Mouse (Mus musculus) left cerebral cortex, adult 2 months (tissue): Measurements from ENCODE around the gene Serinc3. TPM values are rescaled to one million over a fixed set of nuclear protein-coding genes. Genes with fewer than 3 reads are reported as not detected.

Source experiments
- DNase-seq, 2 experiments: peaks; one replicate each; pipeline ENCODE4 v3.0.0; 2021 to 2022; ENCODE audit warnings: low spot score in 2 of 2, mixed read lengths in 1 of 2; ENCODE audit errors: extremely low spot score in 1 of 2
- H3K27ac ChIP-seq: fragments of 200-600 bp; 2 replicates; pipeline ENCODE4 v1.8.1; 2022
- H3K4me3 ChIP-seq: fragments of 200-600 bp; 2 replicates; pipeline ENCODE4 v1.8.1; 2022
- CTCF ChIP-seq: fragments of 200-600 bp; IDR thresholded peaks from 2 replicates; pipeline ENCODE4 v1.8.1; 2022; ENCODE audit warnings: antibody characterized with exemption, mild to moderate bottlenecking, moderate library complexity
- intact Hi-C: fragments of 180-260 bp; cut with DNase I; formaldehyde crosslinking; loops from one replicate; pipeline ENCODE4 v1.15.1; 2025
- total RNA-seq, 2 experiments: library from RNA; stranded (reverse); gene quantifications; 2 replicates each; pipeline ENCODE4 v1.2.3; 2021

Gene Serinc3
- total RNA-seq, 2 experiments from 2014 or later, result 213 to 234 TPM

DNA sequence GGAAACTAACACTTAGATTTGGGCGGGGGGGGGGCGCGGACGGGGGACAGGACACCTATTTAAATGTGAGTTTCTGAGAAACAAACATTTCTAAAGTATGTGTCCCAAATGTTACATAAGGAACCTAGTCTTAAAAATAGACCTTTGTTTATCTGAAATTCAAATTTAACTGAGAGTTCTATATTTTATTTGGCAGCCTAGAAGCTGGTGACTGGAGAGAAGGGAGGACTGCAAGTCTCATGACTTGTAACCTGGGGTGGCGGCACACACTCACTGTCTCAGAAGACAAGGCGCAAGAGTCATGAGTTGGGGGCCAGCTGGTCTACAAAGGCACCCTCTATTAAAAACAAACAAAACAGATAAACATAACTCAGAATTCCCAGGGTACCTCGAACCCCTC is 43.9 kb downstream of the Serinc3 start:
- DNase-seq, result no peak
- TF ChIP-seq CTCF, result no peak
- Histone ChIP-seq H3K27ac (peak overlapping the region; percentile 94), H3K4me3 (no peak overlapping the region)
- intact Hi-C loops, result no loop called here

DNA sequence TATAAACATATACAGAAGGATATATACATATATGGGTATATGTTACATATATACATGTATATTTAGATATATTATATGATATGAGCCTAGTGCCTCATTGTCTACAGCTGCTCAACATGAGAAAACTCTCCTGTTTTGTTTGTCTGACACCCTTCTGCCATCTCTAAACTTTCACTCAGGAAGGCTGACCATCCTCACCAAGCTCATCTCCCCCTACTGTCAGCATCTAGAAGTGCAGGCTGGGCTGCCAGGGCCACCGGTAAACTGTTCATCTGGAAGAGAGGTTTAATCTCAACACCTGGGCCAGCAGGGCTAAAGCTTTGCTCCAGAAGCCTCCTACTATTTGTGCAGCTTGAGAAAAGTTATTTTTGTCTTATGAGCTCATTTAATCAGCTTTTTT is 45.7 kb downstream of the Serinc3 start:
- intact Hi-C loops, result loop anchor here (1.0 kb wide), 2 partner anchors 67 to 120 kb away; no protein-coding TSS in a partner anchor
- peak; percentile 83 for TF ChIP-seq CTCF
- H3K4me3 ChIP-seq, result no peak overlapping the region
- peak in 1 of 2 experiments; percentile 75 for DNase-seq
- H3K27ac ChIP-seq, result no peak overlapping the region

DNA sequence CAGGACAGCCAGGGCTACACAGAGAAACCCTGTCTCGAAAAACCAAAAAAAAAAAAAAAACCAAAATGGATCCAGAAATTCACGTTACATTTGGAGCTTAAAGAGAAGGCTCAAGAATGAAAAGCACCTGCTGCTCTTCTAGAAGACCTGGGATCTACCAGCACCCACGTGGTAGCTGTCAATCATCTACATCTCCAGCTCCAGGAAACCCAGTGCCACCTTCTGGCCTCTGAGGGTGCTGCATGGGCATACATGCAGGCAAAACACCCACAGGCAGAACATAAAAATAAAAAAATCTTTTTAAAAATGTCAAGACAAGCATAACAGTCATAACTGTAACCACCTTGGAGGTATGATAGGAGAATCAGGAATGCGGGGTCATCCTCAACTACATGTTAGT is 47.3 kb downstream of the Serinc3 start:
- H3K27ac ChIP-seq, result no peak overlapping the region
- DNase-seq, result no peak
- H3K4me3 ChIP-seq, result no peak overlapping the region
- peak; percentile 60 for TF ChIP-seq CTCF
- intact Hi-C loops, result no loop called here

DNA sequence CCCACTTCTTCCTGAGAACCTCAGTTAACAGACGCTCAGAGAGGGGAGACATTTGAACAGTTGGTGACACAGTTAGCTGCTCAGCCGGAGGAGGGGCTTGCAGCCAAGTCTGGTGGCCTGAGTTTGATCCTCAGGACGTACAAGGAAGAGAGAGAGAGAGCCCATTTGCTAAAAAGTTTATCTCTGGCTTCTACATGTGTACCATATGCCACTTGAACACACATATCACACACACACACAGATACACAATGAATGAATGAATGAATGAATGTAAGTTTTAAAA is 48.1 kb downstream of the Serinc3 start:
- no peak overlapping the region for H3K4me3 ChIP-seq
- intact Hi-C loops, result no loop called here
- no peak for TF ChIP-seq CTCF
- DNase-seq, result no peak
- H3K27ac ChIP-seq, result peak overlapping the region; percentile 17; the same call in 1 of the 2 replicates

DNA sequence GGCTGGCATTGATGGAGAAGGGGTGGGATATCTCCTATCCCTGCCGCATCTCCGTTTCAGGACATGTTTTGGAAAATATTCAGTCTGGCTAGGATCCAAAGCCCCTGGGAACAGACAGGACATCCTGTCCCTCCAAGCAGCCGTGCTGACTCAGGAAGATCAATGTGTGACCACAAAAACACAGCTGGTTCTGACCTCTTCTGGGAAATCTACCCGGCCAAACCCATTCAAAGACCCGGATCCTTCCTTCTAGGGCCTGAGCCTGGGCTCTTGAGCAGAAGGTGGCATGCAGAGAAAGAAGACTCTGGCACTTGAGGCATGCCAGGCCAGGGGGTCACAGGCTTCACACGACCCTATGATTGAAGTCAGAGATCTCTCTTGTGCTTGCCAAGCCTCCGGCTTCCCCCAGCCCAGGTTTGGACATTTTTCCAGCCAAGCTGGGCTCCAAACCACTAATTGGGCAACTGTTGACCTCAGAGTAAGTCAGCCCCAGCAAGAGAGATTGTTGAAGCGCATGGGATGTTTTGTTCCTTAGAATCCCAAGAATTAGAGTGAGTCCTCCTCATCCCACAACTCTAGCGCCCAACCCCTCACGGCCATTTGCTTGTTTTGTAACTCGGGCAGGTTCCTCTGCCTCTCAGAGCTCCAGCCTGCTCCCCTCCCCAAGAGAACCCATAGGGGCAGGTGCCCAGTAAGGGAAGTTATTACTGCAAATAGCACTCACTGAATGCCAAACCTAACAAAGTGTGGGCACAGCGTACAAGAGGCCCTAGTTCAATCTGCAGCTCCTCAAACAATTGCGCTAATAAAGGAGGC is 48.7 kb downstream of the Serinc3 start:
- TF ChIP-seq CTCF, result no peak
- no peak for DNase-seq
- Histone ChIP-seq H3K4me3 (no peak overlapping the region), H3K27ac (peak overlapping the region; percentile 41; the same call in 1 of the 2 replicates)
- intact Hi-C loops, result no loop called here

DNA sequence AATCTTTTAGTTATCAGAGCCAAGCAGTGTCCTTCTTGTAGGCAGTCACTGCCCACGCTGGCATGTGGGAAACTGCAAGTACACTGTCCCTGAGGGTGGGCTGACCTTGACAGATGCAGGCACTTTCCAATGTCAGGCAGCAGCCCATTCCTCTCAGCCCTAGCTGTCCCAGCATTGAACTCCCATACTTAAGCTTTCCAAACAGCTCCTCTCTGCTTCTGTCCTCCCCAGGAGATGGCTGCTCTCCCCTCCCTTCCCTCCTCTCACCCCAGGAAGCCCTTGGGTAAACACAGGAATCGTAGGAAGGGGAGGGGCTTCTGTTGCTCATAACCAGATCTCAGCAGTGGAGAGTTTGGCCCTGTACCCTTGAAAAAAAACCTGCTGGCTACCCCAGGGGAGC is 49.8 kb downstream of the Serinc3 start:
- intact Hi-C loops, result no loop called here
- no peak overlapping the region; the same call in 1 of the 2 replicates for H3K27ac ChIP-seq
- H3K4me3 ChIP-seq, result no peak overlapping the region
- DNase-seq, result no peak
- no peak for TF ChIP-seq CTCF

DNA sequence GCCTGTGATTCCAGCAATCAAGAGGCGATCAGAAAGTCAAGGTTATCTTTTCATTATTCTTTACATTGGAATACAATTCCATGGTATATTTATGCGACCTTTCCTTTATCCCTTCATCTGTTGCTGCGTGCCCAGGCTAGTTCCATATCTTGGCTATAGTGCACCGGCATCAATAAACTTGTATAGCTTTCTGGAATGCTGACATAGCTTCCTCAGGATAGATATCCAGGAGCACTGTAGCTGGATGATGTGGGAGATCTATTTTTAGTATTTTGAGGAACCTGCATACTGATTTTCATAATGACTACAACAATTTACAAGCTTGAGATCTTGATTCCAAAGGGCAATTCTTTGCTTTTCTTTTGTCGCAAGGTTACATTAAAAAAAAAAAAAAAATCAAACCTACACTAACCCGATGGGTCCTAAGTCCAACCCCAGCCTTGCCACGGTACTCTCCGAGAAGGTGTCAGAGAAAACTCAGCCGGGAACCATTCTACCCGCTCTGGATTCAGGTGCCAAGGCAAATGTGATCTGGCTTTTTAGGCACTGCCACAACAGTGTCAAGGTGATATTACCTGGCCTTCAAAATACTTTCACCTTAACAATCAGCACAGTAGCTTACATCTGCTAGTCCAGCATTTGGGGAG is 51.2 kb downstream of the Serinc3 start:
- no peak for DNase-seq
- TF ChIP-seq CTCF, result no peak
- H3K4me3 ChIP-seq, result no peak overlapping the region
- intact Hi-C loops, result no loop called here
- no peak overlapping the region for H3K27ac ChIP-seq

DNA sequence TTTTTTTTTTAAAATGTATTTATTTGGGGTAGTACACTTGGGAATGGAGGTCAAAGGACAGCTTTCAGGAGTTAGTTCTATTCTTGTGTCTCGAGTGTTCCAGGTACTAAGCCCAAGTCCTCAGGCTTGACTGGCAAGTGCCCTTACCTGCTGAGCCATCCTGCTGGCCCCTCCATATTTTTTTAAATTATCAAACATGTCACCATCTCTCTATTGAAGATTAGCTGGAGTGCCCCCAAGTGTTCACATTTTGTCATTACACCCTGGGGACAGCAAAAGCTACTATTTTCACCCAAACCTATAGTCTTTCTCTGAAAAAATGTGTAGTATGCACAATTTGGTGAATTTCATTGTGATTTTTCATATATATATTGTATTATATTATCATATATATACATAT is 52.8 kb downstream of the Serinc3 start:
- TF ChIP-seq CTCF, result peak; percentile 53
- Histone ChIP-seq H3K4me3 (no peak overlapping the region), H3K27ac (no peak overlapping the region)
- intact Hi-C loops, result no loop called here
- no peak for DNase-seq

DNA sequence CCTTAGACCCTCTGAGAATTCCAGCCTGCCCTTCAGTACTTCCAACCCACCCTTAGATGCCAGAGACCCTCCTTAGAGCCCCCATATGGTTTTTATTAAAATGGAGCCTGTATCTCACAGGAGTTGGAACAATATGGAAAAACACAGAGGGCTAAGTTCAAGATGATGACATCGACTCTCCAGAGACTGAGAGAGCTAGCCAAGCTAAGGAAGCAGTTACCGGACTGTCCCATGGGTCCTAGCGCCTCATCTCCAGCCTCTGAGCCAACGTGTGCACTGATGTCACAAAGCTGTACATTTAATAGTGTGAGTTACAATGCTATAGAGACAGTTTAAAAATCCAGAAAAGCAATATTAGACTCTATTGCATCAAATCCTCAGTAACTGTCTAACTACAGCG is 53.9 kb downstream of the Serinc3 start:
- intact Hi-C loops, result no loop called here
- no peak for TF ChIP-seq CTCF
- no peak overlapping the region for H3K27ac ChIP-seq

DNA sequence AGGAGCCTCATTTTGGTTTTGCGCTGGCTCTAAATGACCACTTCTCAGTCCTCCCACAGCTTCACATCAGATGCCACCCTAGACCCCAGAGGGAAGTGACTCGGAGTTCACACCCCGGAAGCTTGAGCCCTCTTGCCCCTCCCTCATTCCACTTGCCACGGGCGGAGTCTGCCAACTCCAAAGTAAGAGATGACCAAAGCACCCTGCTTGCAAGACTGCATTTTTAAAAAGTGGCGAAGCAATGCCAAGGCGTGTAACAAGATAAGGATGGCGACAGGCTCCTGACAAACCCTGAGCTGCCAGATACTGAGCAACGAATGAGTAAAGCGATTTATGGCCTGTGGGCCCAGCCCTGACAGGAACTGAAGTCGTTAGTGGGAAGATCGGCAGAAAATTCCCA is 54.7 kb downstream of the Serinc3 start:
- H3K27ac ChIP-seq, result no peak overlapping the region
- intact Hi-C loops, result no loop called here
- H3K4me3 ChIP-seq, result no peak overlapping the region
- no peak for DNase-seq
- TF ChIP-seq CTCF, result no peak

More for the DNA sequence above, 53.9 kb downstream of the Serinc3 start:
- H3K4me3 ChIP-seq, result no peak overlapping the region
- no peak for DNase-seq

DNA sequence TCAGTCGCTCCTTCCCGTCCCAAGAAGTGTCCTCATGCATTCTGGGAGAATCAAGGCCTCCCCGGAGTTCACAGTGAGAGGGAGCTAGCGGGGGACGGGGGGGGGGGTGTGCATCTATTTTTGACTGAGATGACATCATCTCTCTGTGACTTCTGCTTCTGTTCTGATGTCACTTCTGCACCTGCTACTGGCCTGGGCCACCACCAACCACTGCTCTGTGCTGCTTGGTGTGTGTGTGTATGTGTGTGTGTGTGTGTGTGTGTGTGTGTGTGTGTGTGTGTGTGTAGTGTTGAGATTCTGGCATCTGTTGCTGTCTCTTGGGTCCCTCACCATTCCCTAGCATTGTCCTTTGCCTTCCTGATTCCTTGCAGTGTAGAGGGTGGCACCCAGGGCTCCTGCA is 57.4 kb downstream of the Serinc3 start:
- intact Hi-C loops, result no loop called here
- Histone ChIP-seq H3K4me3 (no peak overlapping the region), H3K27ac (no peak overlapping the region)
- no peak for TF ChIP-seq CTCF
- no peak for DNase-seq

DNA sequence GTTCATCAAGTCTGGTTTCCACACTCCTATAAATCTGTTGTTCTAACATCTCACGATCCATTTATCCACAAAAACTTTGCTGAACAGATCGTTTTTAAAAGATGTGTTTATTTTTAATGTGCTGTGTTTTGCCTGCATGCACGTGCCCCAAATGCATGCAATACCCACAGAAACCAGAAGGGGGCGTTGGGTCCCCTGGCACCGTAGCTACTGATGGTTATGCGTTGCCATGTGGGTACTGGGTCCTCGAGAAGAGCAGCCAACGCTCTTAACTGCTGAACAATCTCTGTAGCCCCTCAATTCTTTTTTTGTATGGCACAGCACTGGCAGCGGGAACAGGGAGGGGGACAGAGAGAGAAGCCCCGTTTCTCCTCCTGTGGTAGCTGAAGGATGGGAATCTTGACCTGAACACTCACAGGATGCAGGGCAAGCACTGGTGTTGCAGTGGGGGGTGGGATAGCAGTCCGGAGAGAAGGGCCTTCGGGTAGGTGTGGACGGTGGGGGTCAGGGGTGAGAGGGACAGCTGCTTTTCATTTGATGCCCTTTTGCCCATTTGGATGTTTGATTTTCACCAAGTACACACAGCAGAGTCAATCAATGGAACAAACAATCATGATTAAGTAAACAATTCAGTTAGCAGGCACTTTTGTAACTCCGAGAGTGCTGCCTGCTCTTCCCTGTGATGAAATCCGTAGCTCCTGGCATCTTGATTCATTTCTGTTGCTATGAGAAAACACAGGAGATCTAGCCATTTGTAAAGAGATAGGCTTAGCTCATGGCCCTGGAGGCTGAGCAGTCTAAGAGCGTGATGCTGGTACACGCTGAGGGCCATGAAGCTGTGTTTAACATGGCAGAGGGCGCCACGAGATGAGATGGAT is 58.3 kb downstream of the Serinc3 start:
- no peak overlapping the region for H3K4me3 ChIP-seq
- peak; percentile 70 for TF ChIP-seq CTCF
- H3K27ac ChIP-seq, result no peak overlapping the region
- intact Hi-C loops, result no loop called here
- DNase-seq, result peak in 1 of 2 experiments; percentile 22
